Mouse (Mus musculus) olfactory bulb, adult 2 months (tissue): Measurements from ENCODE around the gene Stab1.

Experiments used
- CTCF ChIP-seq: fragments of 200-500 bp; IDR thresholded peaks from 2 replicates; pipeline ENCODE4 v1.5.1; 2012; ENCODE audit warnings: low read depth, mild to moderate bottlenecking, low read length, moderate library complexity; ENCODE audit not compliant: insufficient read depth
- POLR2A ChIP-seq: fragments of 200-500 bp; IDR thresholded peaks from 2 replicates; pipeline ENCODE4 v1.6.1; 2012; ENCODE audit warnings: mild to moderate bottlenecking, low read depth, low read length, moderate library complexity; ENCODE audit not compliant: insufficient read depth

DNA sequence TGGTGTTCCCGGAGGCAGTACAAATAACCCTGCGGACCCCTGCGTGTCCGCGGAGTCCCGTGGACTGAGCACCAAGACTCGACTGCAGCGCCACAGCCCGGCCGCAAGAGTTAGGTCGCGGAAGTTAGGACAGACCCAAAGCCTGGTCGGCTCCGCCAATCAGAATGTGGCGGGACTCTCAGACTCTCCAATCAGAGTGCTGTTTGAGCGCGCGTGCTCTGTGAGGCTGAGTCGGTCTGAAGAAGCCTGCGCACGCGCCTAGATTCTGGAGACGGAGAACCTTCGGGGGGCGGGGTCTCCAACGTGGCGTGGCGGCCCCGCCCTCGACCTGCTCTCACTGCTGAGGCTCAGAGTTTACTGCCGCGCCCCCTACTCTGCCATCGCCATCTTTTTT, 39.6 kb downstream of the Stab1 start, which contains the start of gene Smim4:
- peak; percentile 84 for TF ChIP-seq POLR2A
- peak; percentile 44; the same call in 1 of the 2 replicates for TF ChIP-seq CTCF
